Mouse (Mus musculus): ENCODE measurements around the gene Mfsd4b2.

GRCm38 (mm10) chr10:39960441-39960822, 33.7 kb upstream of the Mfsd4b2 start:
- TF ChIP-seq CTCF (IDR thresholded peaks at IDR 0.05; ENCODE audit: low read depth): no peak
- no peak for TF ChIP-seq EP300 (optimal IDR thresholded peaks at IDR 0.05)
